Mouse (Mus musculus): ENCODE results near the gene Ppp1r13l. TPM values are rescaled to one million over a fixed set of nuclear protein-coding genes. Genes with fewer than 3 reads are reported as not detected.

The Ppp1r13l gene
- polyA plus RNA-seq, 1 experiment from 2014 or later: 6.9 TPM

- Histone ChIP-seq H3K27me3 (replicated peaks; ENCODE audit: low read depth, poor library complexity, severe bottlenecking) (peaks cover 19% of the 10 kb centered on the region), H3K4me3 (peak overlapping the region; percentile 92), H3K27ac (replicated peaks) (peak overlapping the region; percentile 93), H3K9me3 (no peaks in the 10 kb centered on the region), H3K4me1 (peaks cover 58% of the 10 kb centered on the region), H3K36me3 (replicated peaks) (peaks cover 43% of the 10 kb centered on the region)
- 23% methylated on average over 13 of the region's 13 CpGs for WGBS
- DNase-seq (ENCODE audit: low spot score): no peak
Observed at GRCm38 (mm10) chr7:19358634-19359033, 915 bp upstream of the Ppp1r13l start.

DNA sequence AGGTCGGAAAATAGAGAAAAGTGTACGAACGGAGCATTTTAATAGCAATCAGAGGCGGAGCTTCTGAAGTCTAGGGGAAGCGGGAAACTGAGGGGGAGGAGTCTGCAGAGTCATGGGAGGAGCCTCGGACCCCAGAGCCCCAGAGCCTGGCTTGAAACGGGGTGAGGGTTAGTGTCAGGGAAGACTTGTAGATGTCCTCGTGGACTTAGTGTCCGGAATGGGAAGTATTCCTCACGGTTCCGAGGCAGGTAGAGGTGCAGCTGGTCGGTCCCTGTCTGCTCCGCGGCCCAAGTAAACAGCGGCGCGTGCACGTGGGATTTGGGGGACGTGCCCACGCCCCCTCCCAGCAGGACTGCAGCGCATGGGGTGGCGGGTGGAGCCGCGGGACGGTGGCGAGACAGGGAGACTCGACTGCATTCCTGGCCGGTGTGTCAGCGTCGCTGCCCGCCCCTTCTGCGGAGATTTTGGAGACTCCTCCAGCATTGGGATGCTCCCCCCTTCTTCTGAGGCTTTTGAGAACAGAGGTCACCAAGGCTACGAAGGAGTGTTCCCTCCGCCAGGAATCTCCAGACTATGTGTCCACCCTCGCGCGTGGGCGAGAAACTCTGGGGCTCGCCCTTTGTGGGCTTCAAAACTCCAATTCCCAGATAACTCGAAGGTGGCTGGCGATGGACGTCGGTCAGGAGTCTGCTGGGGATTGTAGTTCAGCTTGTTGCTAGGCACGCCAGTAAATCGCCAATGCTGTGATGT, 518 bp downstream of the Ppp1r13l start:
- H3K4me3 ChIP-seq: peak overlapping the region; percentile 92
- peak overlapping the region; percentile 93 for H3K27ac ChIP-seq (replicated peaks)
- no peaks in the 10 kb centered on the region for H3K9me3 ChIP-seq
- peaks cover 28% of the 10 kb centered on the region for H3K27me3 ChIP-seq (replicated peaks; ENCODE audit: low read depth, poor library complexity, severe bottlenecking)
- H3K36me3 ChIP-seq (replicated peaks): peaks cover 29% of the 10 kb centered on the region
- peak; percentile 85 for DNase-seq (ENCODE audit: low spot score)
- under 1% methylated on average over 45 of the region's 45 CpGs for WGBS
- H3K4me1 ChIP-seq: peaks cover 65% of the 10 kb centered on the region

DNA sequence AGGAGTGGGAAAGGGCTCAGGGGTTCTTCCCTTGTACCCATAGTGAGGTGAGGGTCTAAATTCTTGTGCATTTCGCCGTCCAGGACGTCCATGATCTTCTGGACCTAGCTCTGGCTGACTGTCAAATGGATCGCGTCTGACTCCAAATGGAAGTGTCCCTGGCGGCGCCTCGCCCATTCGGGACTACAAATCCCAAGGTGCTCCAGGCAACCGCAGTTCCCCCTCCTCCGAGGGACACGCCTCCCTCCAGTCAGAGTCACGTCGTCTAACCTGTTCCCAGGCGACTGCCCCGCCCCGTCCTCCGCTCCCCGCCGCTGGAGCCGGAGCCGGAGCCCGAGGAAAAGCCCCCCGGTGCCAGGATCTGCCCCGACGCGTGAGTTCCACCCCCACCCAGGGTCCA, 1.4 kb downstream of the Ppp1r13l start:
- H3K9me3 ChIP-seq: no peaks in the 10 kb centered on the region
- peak overlapping the region; percentile 65 for H3K27ac ChIP-seq (replicated peaks)
- H3K4me1 ChIP-seq: peaks cover 65% of the 10 kb centered on the region
- WGBS: under 1% methylated on average over 27 of the region's 27 CpGs
- peaks cover 28% of the 10 kb centered on the region for H3K27me3 ChIP-seq (replicated peaks; ENCODE audit: low read depth, poor library complexity, severe bottlenecking)
- peak overlapping the region; percentile 92 for H3K4me3 ChIP-seq
- peak; percentile 91 for DNase-seq (ENCODE audit: low spot score)
- peaks cover 22% of the 10 kb centered on the region for H3K36me3 ChIP-seq (replicated peaks)

DNA sequence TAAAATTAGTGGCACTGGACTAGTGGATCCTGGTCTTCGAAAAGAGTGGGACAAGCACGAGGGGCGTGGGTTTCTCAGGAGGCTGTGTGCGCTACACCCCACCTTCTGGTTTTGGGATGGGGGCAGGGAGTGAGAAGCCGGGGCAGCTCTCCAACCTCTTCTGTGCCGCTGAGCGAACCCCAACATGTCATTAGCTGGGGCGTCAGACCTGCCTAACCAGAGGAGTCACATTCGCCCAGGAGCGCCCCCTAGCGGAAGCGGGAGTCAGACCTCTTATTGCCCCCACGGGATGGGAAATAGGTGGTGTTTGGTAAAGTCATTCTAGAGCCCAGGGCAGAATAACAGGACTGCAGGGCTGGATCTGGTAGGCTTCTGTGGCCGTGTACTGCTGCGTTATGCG, 2.2 kb downstream of the Ppp1r13l start:
- Histone ChIP-seq H3K4me3 (peak overlapping the region; percentile 92), H3K4me1 (peaks cover 62% of the 10 kb centered on the region), H3K36me3 (replicated peaks) (peaks cover 14% of the 10 kb centered on the region), H3K27ac (replicated peaks) (no peak overlapping the region), H3K27me3 (replicated peaks; ENCODE audit: low read depth, poor library complexity, severe bottlenecking) (peaks cover 28% of the 10 kb centered on the region), H3K9me3 (no peaks in the 10 kb centered on the region)
- 9% methylated on average over 16 of the region's 16 CpGs for WGBS
- peak; percentile 78 for DNase-seq (ENCODE audit: low spot score)

GRCm38 (mm10) chr7:19362276-19362675, 2.7 kb downstream of the Ppp1r13l start:
- H3K9me3 ChIP-seq: no peaks in the 10 kb centered on the region
- WGBS: 37% methylated on average over 4 of the region's 4 CpGs
- peak overlapping the region; percentile 92 for H3K4me3 ChIP-seq
- peaks cover 28% of the 10 kb centered on the region for H3K27me3 ChIP-seq (replicated peaks; ENCODE audit: low read depth, poor library complexity, severe bottlenecking)
- peaks cover 59% of the 10 kb centered on the region for H3K4me1 ChIP-seq
- no peak for DNase-seq (ENCODE audit: low spot score)
- no peak overlapping the region for H3K27ac ChIP-seq (replicated peaks)
- H3K36me3 ChIP-seq (replicated peaks): peaks cover 9% of the 10 kb centered on the region

DNA sequence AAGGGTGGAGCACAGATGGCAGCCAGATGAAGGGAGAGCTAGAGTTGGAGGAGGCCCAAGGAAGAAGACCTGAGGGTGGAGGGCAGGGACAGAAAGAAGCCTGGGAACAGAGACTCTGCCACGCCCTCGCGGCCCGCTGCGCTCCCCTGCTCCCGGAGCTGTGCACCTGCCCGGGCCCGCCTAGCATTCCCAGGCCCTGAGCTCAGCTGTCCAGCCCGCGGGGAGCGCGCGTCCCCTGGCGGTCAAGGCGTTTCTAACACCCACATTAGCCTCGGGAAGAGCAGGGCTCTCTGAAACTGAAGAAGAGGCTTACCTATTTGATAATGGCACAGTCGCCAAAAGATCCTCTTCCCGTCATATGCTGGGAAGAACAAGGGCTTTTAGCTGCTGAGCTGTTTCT, 4.3 kb downstream of the Ppp1r13l start:
- peak; percentile 80 for DNase-seq (ENCODE audit: low spot score)
- peak overlapping the region; percentile 25 for H3K4me3 ChIP-seq
- no peaks in the 10 kb centered on the region for H3K36me3 ChIP-seq (replicated peaks)
- peaks cover 48% of the 10 kb centered on the region for H3K4me1 ChIP-seq
- no peak overlapping the region for H3K27ac ChIP-seq (replicated peaks)
- H3K9me3 ChIP-seq: no peaks in the 10 kb centered on the region
- 3% methylated on average over 18 of the region's 18 CpGs for WGBS
- peaks cover 35% of the 10 kb centered on the region for H3K27me3 ChIP-seq (replicated peaks; ENCODE audit: low read depth, poor library complexity, severe bottlenecking)

DNA sequence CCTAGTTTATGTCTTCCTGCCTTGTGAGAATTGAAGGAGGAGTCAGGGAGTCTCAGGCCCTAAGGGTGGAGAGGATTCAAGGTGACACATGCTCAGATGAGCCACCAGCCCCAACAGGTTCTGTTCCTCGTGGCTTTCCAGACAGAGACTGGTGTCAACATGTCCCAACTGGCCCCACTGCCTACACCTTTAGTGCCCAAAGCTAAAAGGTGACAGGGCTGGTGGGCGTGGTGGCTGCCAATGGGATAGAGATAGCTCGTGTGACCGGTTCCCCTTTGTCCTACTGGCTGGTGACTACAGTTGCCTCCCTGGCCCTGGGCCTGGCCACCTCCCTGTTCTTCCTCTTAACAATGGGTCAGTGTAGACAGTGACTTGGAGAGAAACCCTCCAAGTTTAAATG, 5.8 kb downstream of the Ppp1r13l start:
- no peaks in the 10 kb centered on the region for H3K9me3 ChIP-seq
- H3K27ac ChIP-seq (replicated peaks): no peak overlapping the region
- peak; percentile 38 for DNase-seq (ENCODE audit: low spot score)
- peaks cover 45% of the 10 kb centered on the region for H3K4me1 ChIP-seq
- peaks cover 48% of the 10 kb centered on the region for H3K27me3 ChIP-seq (replicated peaks; ENCODE audit: low read depth, poor library complexity, severe bottlenecking)
- no peak overlapping the region for H3K4me3 ChIP-seq
- WGBS: 78% methylated on average over 4 of the region's 4 CpGs
- no peaks in the 10 kb centered on the region for H3K36me3 ChIP-seq (replicated peaks)

DNA sequence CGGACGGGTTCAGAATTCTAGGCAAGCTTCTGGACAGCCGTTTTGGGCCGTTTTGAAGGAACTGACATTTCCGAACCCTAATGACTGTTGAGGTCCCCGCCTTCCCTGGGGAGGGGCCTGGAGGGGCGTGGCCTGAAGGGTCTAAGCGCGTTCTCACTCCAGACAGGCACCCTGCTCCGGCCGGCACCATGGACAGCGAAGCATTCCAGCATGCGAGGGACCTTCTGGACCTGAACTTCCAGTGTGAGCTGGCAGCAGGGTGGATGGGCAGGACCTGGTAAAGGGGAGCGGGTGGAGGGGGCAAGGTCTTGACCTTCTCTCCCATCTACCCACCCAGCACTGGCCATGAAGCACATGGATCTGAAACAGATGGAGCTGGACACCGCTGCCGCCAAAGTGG, 8.8 kb downstream of the Ppp1r13l start:
- DNase-seq (ENCODE audit: low spot score): peak; percentile 68
- peaks cover 12% of the 10 kb centered on the region for H3K36me3 ChIP-seq (replicated peaks)
- peaks cover 21% of the 10 kb centered on the region for H3K4me1 ChIP-seq
- H3K27ac ChIP-seq (replicated peaks): no peak overlapping the region
- H3K4me3 ChIP-seq: 0 out of 2 replicates have a peak overlapping the region, but pooled peaks have one; percentile 6
- H3K27me3 ChIP-seq (replicated peaks; ENCODE audit: low read depth, poor library complexity, severe bottlenecking): peaks cover 39% of the 10 kb centered on the region
- H3K9me3 ChIP-seq: no peaks in the 10 kb centered on the region
- WGBS: 21% methylated on average over 16 of the region's 16 CpGs

DNA sequence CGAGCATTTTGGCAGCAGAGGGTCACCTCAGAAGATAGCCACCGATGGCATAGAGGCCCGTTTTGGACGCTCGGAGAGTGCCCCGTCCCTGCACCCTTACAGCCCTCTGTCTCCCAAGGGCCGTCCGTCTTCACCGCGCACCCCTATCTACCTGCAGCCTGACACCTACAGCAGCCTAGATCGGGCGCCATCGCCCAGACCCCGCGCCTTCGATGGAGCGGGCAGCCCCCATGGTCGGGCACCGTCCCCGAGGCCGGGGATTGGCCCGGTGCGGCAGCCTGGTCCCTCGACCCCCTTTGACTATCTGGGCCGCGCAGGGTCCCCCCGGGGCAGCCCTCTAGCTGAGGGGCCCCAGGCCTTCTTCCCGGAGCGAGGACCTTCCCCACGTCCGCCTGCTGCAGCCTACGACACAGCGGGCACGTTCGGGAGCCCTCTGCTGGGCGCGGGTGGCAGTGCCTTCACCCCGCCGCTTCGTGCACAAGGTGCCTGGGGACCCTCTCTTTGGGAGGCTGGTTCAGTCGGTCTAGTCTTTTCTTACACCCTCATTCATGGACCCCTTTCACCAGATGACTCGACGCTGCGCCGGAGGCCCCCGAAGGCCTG, 10.4 kb downstream of the Ppp1r13l start:
- H3K27ac ChIP-seq (replicated peaks): peak overlapping the region; percentile 63; the same call in 1 of the 2 replicates

DNA sequence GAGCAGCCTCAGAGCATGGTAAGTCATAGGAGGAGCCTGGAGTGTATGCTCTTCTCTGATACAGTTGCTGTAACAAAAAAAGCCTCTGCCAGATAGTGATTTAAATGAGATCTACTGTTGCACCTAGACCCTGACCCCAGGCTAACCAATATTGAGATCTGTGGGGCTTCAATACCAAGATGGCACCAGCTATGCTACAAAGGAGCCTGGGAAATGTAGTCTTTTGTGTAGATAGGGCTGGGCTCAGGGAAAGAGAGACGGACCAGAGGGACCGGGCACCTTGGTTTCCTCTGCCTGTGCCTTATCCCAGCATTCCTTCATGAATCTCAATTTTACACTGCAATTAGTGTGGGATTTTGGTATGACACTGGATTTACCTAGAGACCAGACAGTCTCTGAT, 13.8 kb downstream of the Ppp1r13l start:
- DNase-seq (ENCODE audit: low spot score): no peak
- no peaks in the 10 kb centered on the region for H3K9me3 ChIP-seq
- 88% methylated on average over 2 of the region's 2 CpGs for WGBS
- H3K27me3 ChIP-seq (replicated peaks; ENCODE audit: low read depth, poor library complexity, severe bottlenecking): peaks cover 26% of the 10 kb centered on the region
- H3K27ac ChIP-seq (replicated peaks): no peak overlapping the region
- H3K4me1 ChIP-seq: peaks cover 11% of the 10 kb centered on the region
- H3K4me3 ChIP-seq: no peak overlapping the region
- peaks cover 43% of the 10 kb centered on the region for H3K36me3 ChIP-seq (replicated peaks)

More for the DNA sequence above, 10.4 kb downstream of the Ppp1r13l start:
- H3K4me1 ChIP-seq: peaks cover 12% of the 10 kb centered on the region
- peak; percentile 81 for DNase-seq (ENCODE audit: low spot score)
- peak overlapping the region; percentile 57 for H3K4me3 ChIP-seq
- no peaks in the 10 kb centered on the region for H3K9me3 ChIP-seq
- H3K27me3 ChIP-seq (replicated peaks; ENCODE audit: low read depth, poor library complexity, severe bottlenecking): peaks cover 27% of the 10 kb centered on the region
- 12% methylated on average over 46 of the region's 46 CpGs for WGBS
- H3K36me3 ChIP-seq (replicated peaks): peaks cover 17% of the 10 kb centered on the region

GRCm38 (mm10) chr7:19375368-19375767, 15.8 kb downstream of the Ppp1r13l start:
- Histone ChIP-seq H3K9me3 (no peaks in the 10 kb centered on the region), H3K4me3 (no peak overlapping the region), H3K27me3 (replicated peaks; ENCODE audit: low read depth, poor library complexity, severe bottlenecking) (peaks cover 8% of the 10 kb centered on the region; the same call in 1 of the 2 replicates), H3K4me1 (no peaks in the 10 kb centered on the region), H3K27ac (replicated peaks) (no peak overlapping the region), H3K36me3 (replicated peaks) (peaks cover 43% of the 10 kb centered on the region)
- no peak for DNase-seq (ENCODE audit: low spot score)
- 76% methylated on average over 18 of the region's 18 CpGs for WGBS

DNA sequence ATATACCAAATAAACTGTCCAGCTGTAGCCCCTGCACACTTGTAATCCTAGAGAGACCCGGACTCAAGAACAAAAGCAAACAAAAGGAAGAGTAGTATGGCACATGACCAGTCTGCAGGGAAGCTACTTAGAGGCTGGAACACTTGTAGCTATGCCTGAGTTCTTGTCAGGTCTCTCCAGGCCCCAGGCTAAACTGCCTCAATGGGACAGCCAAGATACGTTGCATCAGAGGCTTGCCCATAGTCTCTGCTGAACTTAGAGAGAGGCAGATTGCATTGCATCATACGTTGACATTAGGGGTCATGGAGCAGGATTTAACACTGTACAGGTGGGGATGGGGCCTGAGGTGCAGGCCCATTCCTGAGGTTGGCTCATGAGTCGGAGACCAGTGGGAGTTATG, 16.5 kb downstream of the Ppp1r13l start:
- Histone ChIP-seq H3K27ac (replicated peaks) (no peak overlapping the region), H3K4me3 (no peak overlapping the region), H3K4me1 (no peaks in the 10 kb centered on the region), H3K27me3 (replicated peaks; ENCODE audit: low read depth, poor library complexity, severe bottlenecking) (peaks cover 1% of the 10 kb centered on the region; the same call in 1 of the 2 replicates), H3K36me3 (replicated peaks) (peaks cover 40% of the 10 kb centered on the region), H3K9me3 (no peaks in the 10 kb centered on the region)
- no peak for DNase-seq (ENCODE audit: low spot score)
- WGBS: 88% methylated on average over 4 of the region's 4 CpGs

DNA sequence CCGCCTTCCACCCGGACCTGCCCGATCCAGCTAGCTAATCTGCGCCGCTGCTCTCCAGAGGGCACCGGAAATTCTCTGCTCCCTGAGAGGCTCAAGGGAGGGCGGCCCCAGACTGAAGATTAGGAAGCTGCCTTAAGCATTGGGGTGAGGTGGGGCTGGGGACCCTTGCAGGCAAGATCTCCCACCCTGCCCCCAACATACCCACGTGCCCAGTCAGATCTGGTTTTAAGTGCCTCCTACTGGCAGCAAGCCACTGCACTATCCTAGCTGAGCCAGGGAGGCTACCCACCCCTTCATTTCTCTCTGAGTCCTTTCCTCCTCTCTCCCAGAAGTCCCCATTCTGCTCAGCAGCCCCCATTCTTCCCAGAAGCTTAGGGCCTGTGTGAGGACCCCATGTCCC, 18.5 kb downstream of the Ppp1r13l start:
- Histone ChIP-seq H3K4me3 (no peak overlapping the region), H3K9me3 (no peaks in the 10 kb centered on the region), H3K27me3 (replicated peaks; ENCODE audit: low read depth, poor library complexity, severe bottlenecking) (no peaks in the 10 kb centered on the region), H3K4me1 (peaks cover 8% of the 10 kb centered on the region), H3K27ac (replicated peaks) (no peak overlapping the region), H3K36me3 (replicated peaks) (peaks cover 33% of the 10 kb centered on the region)
- 64% methylated on average over 8 of the region's 8 CpGs for WGBS
- no peak for DNase-seq (ENCODE audit: low spot score)

Data from embryonic facial prominence, embryonic 10.5 days (tissue).